Mouse (Mus musculus) neutrophil, adult 5-6 weeks (primary cell): ENCODE measurements at regions not wholly inside any gene's neighbourhood (a gene's known extent, or its start where the extent isn't known, plus 50 kb on each side); places are given as distances from the start of the nearest gene placed in this dataset.

Experiments used
- ATAC-seq: fragments of 151-379, 151-347 bp; 2 replicates; pipeline ENCODE4 v1.8.0; 2017; ENCODE audit warnings: mild to moderate bottlenecking, moderate TSS enrichment; ENCODE audit not compliant: insufficient number of reproducible peaks, poor library complexity, low FRiP score, severe bottlenecking; ENCODE audit errors: extremely low read depth

DNA sequence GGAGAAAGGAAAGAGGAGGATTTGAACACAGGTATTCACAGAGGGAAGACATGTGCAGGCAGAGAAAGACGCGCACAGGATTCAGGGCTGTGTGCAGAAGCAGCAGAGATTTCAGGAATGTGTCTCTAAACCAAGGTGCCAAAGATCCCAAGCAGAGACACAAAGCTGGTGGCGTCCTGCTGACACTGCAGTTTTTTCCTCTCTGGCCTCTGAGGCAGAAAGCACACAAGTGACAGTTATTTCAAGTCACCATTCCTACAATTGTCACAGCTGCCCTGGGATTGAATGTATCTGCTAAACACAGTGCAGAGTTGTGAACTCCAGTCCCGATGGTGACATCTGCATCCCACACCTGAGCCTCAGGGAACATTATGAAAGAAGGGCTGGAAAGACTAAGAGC is 107.1 kb upstream of the Slc22a12 start:
- ATAC-seq: no peak

DNA sequence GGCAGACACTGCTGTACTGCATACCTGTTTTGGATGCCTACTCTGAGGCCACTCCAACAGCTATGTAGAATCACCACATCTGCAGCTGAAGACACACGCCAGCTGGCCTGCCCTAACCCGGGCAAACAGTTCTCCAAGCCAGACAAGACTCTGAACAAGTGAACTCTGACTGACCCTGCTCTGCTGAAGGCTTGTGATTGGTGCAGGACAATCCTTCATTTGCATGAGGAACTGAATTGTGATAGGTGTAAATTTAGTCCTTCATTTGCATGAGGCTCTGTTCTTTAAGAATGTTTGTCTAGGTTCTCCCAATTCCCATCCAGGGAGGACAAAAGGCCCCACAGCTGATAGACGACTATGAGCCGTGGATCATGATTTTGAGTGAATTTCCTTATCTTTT is 104.9 kb upstream of the Slc22a12 start:
- ATAC-seq: no peak

DNA sequence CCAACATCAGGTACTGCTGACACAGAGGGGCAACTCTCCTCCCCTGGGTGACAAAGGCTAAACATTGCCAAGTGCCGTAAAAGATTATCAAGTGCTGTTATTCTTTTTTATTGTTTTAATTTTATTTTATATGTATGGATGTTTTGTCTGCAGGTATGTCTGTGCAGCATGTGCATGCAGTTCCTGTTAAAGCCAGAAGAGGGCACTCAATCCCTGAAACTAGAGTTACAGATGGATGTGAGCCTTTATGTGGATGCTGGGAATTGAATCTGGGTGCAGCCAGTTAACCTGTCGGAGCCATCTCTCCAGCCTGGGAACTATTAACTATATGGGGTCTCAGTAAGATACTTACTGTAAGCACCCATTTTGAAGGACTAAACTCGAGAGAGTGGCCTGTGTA is 104.4 kb upstream of the Slc22a12 start:
- ATAC-seq: no peak

DNA sequence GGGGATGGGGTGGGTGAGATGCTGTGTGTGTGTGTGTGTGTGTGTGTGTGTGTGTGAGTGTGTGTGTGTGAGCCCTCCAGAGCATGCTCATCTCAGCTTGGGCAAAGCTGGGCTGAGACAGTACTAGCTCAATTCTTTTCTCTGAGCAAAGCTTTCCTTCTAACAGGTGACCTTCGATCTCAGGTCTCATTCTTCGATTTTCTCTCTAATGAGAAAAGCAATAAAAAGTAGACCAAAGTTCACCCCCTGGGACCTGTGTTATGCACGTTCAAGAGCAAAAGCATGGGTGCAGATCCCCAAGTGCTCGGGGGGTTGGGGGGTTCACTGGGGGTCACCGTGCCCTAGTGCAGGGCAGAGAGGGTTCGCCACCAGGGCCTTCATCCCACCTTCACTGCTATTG is 103.1 kb upstream of the Slc22a12 start:
- ATAC-seq: no peak

DNA sequence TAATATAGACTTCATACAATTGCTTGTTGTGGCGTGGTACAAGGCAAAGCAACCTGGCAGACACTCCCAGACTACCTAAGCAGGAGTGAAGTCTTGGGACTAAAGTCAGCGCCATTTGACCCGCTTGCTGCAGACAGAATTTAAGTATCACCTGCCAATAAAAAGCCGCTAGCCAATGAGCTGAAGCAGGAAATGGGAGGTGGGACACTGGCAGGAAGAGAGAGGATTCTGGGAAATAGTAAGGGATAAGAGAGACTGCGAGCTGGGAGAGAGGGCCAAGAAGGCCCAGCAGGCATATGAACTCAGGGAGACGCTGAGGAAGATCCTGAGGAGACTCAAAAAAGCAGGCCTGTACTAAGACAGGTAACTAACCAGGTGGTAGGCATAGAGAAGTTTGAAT is 102.0 kb upstream of the Slc22a12 start:
- ATAC-seq: no peak

DNA sequence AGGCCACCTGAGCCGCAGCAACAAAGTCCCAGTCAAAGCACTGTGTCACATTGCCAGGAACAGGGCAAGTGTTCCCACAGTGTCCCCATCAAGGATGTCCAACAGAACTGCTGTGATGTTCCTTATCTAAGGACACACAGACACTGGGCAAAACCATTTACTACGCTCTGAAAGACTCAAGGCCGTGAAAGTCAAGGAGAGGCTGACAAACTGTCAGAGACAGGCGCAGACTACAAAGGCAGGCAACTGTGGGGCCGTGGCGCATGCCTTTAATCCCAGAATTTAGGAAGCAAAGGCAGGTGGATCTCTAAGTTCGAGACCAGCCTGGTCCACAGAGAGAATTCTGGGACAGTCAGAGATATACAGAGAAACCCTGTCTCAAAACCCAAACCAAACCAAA is 96.8 kb upstream of the Slc22a12 start:
- ATAC-seq: no peak

DNA sequence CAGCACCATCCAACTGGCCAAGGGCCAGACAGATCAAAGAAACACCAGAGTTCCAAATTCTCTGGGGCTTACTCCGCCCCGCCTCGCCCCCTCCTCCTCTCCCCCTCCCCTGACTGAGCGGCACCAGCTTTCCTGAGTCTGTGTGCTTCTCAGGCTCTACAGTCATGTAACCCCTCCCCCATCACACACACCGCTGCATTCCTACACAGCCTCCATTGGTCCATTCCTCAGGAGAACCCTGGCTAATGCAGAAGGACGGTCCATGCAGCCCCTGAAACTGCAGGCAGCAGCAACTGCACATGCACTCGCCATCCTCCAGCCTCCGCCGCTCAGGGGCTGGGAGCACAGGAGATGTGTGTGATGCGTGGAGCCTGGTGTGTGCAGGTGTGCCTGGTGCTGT is 90.6 kb upstream of the Slc22a12 start:
- ATAC-seq: no peak

DNA sequence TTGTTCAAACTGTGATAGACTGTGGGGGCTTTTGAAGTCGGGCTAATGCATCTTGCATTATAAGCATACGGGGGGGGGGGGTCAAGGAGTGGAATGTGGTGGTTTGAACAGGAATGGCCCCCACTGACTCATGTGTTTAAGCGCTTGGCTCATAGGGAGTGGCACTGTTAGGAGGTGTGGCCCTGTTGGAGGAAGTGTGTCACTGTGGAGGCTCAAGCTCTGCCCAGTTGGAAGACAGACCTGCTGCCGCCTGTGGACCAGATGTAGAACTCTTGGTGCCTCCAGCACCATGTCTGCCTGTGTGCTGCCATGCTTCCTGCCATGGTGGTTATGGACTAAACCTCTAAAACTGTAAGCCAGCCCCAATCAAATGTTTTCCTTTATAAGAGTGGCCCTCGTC is 89.0 kb upstream of the Slc22a12 start:
- no peak for ATAC-seq

DNA sequence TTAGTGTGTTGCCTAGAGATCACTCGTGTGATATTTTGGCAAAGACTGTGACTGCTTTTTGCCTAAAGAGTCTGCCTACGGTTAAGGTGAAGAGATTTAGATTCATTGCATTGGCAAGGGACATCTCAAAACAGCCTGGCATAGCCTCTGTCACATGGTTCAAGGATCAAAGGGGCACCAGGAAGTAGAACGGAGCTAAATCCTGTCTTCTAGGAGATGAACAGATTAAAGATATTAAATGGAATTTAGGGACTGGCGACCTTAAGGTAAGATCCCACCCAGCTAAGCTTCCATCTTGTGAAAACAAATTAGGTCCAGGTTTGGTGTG is 87.7 kb upstream of the Slc22a12 start:
- no peak for ATAC-seq

DNA sequence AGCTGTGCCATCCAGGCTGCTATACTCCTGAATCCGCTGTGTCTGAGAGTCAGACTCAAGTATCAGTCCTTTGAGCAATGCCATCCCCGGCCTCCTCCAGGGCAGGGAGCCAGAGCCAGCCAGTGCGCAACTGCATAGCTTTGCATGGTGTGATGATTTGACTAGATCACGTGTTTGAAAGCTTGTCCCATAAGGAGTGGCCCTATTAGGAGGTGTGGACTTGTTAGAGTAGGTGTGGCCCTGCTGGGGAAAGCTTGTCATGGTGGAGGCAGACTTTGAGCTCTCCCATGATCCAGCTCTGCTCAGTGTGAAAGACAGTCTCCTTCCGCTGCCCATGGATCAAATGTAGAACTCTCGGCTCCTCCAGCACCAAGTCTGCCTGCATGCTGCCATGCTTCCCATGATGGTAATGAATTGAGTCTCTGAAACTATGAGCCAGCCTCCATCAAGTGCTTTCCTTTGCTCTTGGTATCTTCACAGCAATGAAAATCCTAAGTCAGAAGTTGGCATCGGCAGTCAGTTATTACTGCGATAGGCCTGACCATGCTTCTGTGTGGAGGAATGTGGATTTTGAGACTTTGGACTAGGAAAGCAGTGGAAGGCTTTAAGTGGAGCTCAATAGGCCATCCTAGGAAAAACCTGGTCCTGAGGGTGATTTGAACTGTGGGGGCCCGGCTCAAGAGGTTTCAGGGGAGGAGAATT is 87.2 kb upstream of the Slc22a12 start:
- no peak for ATAC-seq

DNA sequence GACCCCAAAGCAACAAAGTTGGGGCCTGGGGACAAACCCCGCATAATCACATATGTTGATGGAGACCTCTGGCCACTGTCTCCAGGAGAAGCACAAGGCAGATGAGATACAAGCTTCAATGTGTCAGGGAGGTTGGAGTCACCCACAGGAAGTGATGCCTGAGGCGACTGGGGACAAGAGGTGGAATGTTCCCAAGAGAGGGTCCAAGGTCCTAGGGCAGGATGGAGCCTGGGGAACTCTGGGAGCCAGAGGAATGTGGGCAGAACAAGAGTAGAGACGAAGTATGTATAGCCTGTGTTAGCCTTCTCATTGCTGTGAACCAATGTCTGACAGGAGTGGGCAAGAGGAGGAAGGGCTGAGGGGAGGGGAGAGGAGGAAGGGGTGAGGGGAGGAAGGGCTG is 82.7 kb upstream of the Slc22a12 start:
- ATAC-seq: no peak

DNA sequence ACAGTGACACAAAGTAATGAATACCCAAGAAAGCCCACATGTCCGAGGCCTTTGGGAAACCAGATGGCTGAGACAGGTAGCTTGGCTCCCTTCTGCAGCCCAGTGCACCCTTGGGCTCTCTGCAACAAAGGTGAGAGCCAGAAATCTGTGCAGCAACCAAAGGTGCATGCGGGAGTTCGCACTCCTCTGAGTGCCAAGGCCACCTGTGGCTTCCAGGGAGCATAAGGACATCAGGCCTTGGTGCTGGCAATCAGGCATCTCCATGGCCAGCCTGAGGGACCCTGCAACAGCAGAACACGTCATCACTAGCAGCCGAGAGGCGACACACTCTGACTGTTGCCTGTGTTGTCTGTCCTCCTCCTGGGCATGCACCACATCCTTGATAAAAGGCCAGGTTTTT is 78.2 kb upstream of the Slc22a12 start:
- no peak for ATAC-seq

DNA sequence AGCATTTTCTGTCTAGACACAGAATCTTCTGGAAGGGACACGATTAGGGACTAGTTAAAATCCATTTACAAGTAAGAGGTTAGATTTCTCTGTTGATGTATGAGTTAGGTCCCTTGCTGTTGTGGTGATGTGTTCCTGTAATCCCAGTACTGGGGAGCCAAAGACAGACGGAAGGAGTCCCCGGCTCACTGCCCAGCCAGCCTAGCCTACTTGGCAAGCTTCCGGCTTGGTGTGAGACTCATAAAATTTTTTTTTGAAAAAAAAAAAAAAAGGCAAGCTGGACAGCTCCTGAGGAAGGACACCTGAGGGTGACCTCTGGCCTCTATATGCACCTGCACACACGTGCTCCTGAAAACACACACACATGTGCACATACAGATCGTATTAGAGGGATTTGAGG is 76.7 kb upstream of the Slc22a12 start:
- ATAC-seq: no peak

DNA sequence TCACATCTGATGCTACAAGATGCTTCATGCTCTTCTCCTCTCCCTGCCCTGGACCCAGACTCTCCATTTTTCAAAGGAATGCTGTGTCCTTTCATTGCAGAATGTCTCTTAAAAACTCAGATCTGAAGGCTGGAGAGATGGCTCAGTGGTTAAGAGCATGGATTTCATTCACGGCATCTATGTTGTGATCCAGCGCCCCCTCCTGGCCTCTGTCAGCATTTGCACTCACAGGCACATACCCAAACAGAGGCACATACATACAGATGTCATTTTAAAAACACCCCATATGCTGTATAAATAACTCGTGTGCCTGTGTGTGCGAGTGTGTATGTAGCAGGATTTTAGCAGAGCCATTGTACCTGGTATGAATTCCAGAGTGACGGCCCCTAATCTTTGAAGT is 73.8 kb upstream of the Slc22a12 start:
- no peak for ATAC-seq

DNA sequence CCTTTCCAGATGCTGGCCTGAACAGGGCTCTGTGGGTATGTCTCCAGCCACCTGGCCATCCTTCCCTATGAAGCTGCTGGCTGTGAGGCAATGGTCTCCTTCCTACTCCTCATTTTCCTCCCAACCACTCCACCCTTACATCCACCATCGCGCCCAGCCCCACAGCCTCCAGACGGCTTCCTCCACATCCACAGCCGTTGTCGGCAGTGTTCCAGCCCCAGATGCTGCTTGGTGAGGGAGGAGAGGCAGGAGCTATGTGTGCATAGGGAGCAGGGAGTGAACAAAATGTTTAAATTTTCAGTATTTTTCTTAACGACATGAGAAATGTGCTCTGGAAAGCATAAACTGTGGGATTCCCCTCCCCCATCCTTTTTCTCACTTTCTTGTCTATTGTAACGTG is 69.6 kb upstream of the Slc22a12 start:
- no peak for ATAC-seq

DNA sequence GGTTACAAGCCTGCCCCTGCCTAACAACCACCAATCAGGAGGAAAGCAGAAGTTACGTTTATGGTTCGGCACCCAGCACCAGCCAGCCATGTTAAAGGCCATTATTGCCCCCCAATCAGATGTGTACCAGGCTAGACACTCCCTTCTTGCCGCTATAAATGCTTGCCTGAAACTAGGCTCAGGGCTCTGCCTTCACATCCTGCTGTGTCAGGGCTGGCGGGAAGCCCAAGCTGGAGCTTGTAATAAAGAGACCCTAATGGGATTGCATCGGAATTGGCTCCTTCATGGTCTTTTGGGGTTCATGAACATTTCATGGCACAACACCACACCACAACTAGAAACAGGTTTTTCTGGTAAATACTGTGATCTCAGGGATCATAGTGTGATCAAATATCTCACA is 69.1 kb upstream of the Slc22a12 start:
- ATAC-seq: no peak

DNA sequence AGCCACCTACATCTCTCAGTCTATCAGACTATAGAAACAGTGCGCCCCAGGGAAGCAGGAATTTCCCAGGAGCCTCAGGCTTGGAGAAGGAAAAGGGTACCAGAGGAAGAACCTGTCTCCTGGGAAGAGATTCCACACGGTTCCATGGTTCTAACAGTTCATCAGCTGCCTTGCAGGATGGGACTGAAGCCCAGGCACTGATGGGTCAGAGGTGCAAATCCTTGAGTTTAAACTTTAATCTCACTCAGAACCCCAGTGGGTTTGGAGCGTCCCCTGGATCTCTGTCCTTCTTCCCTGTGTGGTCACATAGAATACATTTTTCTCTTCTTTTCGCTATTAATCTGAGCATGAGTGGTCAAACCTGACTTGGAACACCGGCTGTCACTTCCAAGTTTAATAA is 67.9 kb upstream of the Slc22a12 start:
- no peak for ATAC-seq

DNA sequence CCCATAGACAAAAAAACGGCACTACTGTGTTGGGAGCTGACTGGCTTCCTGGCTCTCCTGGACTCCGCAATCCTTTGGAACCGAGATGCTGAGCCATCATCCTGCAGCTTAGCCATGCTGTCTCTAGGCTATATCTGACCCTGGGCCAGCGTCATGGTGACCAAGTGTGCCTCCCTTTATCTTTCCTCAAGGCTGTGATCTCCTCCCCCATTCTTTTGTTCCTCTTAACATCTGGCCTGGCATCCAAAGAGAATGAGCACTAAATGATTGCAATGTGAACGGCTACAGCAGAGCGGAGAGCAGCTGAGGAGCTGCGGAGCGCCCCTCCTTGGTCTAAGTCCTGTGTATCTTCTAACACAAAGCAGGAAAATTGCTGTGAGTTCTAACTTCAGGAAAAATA is 67.2 kb upstream of the Slc22a12 start:
- no peak for ATAC-seq

DNA sequence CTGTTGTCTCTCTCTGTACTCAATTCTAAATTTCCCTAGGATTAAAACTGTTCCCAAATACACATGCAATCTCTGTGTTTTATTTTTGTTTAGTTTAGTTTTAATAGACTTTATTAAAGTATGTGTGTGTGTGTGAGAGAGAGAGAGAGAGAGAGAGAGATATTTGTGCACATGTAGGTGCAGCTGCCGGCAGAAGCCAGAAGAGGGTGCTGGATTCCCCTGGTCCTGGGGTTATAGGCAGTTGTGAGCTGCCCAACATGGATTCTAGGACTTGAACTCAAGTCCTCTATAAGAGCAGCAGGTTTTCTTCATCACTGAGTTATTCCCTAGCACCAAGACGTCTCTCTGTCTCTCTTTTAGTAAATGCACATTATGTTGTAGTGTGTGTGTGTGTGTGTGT is 64.7 kb upstream of the Slc22a12 start:
- ATAC-seq: no peak

DNA sequence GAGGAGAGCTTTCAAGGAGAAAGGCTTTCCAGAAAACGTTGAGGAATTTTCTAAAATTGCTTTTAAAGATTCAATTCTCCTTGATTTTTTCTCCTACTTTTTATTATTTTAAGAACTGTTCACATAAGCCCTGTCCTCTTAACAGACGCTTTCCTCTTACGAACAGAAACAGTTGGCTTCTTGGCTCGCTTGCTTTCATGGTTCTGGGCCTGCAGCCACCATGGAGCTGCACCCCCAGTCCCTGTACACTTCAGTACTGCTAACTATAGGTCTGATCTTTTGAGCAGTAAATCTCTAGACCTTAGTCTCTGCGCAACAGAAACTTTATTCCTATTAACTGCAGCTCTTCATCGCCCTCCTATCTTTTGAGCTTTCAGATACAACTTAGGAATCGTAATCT is 63.8 kb upstream of the Slc22a12 start:
- no peak for ATAC-seq

DNA sequence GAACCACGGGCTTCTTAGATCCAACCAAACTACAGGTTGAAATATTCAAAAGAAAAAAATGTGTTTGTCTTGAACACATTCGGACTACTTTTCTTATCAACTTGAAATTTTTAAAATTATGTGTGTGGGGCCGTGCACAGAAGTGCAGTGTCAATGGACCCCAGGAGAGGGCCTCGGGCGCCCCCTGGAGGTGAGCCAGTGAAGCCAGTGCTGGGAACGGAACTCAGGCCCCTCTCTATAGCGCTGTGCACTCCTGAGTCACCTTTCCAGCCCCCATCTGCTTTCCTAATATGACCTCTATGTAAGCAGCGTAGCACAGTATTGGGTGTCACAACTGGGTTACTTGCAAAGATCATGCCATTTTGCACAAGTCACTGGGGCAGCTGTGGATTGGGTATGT is 61.9 kb upstream of the Slc22a12 start:
- no peak for ATAC-seq
